9 mouse cellular contexts compared by ENCODE assay signal in the genomic region with DNA sequence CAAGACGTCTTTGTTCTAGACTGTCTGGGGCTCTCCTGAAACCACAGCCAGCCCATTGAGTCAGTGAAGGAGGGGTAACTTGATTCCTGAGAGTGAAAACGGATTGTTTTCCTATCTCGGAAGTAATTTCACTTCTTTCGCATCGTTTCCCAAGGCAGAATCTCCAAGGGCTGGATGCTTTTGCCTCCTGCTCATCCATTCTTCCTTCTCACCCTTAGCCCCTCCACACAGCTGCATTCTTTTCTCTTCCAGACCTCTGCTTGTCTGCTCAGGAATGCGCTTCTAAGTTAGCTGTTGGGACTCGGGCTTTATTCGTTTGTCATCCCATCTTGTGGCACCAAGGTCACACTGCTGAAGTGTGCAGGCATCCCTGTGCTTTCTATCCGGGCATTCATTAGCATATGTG. TPM values are rescaled to one million over a fixed set of nuclear protein-coding genes. Genes with fewer than 3 reads are reported as not detected.
DNase-seq lines count a peak whose midpoint lies in the region; ATAC-seq lines count a peak whose summit lies in the region.
"Had no signal": no experiment of that assay in that cellular context is flagged by ENCODE, and none has a peak within 500 bp of the region (broad histone marks: within the 10 kb centered on the region; RNA-seq: fewer than 3 reads in every experiment).

No protein-coding gene starts in this region.

- no peak overlapping the region; the same call in 1 of the 2 replicates for H3K4me2 ChIP-seq in heart, embryonic 14.5 days (ENCODE audit: low read length)
- H3K4me2 ChIP-seq in forebrain, embryonic 15.5 days (replicated peaks), result no peak overlapping the region
- no peak overlapping the region for H3K4me2 ChIP-seq in midbrain, embryonic 14.5 days (ENCODE audit: low read length)
- H3K4me2 ChIP-seq: liver, embryonic 15.5 days had no signal

- no peaks in the 10 kb centered on the region for H3K27me3 ChIP-seq in heart, embryonic 14.5 days (ENCODE audit: control insufficient read depth, insufficient read depth, low read length)
- H3K27me3 ChIP-seq in forebrain, embryonic 15.5 days, result no peaks in the 10 kb centered on the region
- H3K27me3 ChIP-seq in midbrain, embryonic 14.5 days (ENCODE audit: control insufficient read depth, insufficient read depth, low read length), result no peaks in the 10 kb centered on the region

- H3K4me3 ChIP-seq in heart, embryonic 14.5 days (ENCODE audit: control insufficient read depth in 1 of 2, insufficient read depth in 1 of 2, low read depth in 1 of 2, low read length in 2 of 2), result no peak overlapping the region
- H3K4me3 ChIP-seq in forebrain, embryonic 15.5 days, result no peak overlapping the region
- H3K4me3 ChIP-seq in midbrain, embryonic 14.5 days (replicated peaks; ENCODE audit: low read depth, low read length), result no peak overlapping the region
- H3K4me3 ChIP-seq: liver, embryonic 15.5 days had no signal

- peak overlapping the region; percentile 68 to 79; a peak in 3 of 4 replicates for H3K27ac ChIP-seq in heart, embryonic 14.5 days (replicated peaks in 1 of 2; ENCODE audit: control insufficient read depth in 1 of 2, insufficient read depth in 1 of 2, low read depth in 2 of 2, low read length in 2 of 2)
- peak overlapping the region; percentile 68 for H3K27ac ChIP-seq in forebrain, embryonic 15.5 days (replicated peaks)
- H3K27ac ChIP-seq in midbrain, embryonic 14.5 days (replicated peaks; ENCODE audit: low read depth, low read length), result peak overlapping the region; percentile 66; the same call in 1 of the 2 replicates
- H3K27ac ChIP-seq: liver, embryonic 15.5 days had no signal

- H3K9me3 ChIP-seq in heart, embryonic 14.5 days (ENCODE audit: control insufficient read depth, low read length), result no peaks in the 10 kb centered on the region
- H3K9me3 ChIP-seq in forebrain, embryonic 15.5 days, result no peaks in the 10 kb centered on the region
- H3K9me3 ChIP-seq in midbrain, embryonic 14.5 days (ENCODE audit: control insufficient read depth, low read length), result no peaks in the 10 kb centered on the region
- H3K9me3 ChIP-seq: liver, embryonic 15.5 days had no signal

- no peaks in the 10 kb centered on the region for H3K36me3 ChIP-seq in heart, embryonic 14.5 days (ENCODE audit: control insufficient read depth, insufficient read depth, low read length)
- H3K36me3 ChIP-seq in forebrain, embryonic 15.5 days, result no peaks in the 10 kb centered on the region
- H3K36me3 ChIP-seq in midbrain, embryonic 14.5 days (ENCODE audit: control insufficient read depth, insufficient read depth, low read length), result no peaks in the 10 kb centered on the region
- H3K36me3 ChIP-seq: liver, embryonic 15.5 days had no signal

- H3K4me1 ChIP-seq in heart, embryonic 14.5 days (ENCODE audit: control insufficient read depth in 2 of 2, insufficient read depth in 2 of 2, low read length in 2 of 2), result peaks cover 45 to 63% of the 10 kb centered on the region in 2 experiments
- peaks cover 46% of the 10 kb centered on the region for H3K4me1 ChIP-seq in forebrain, embryonic 15.5 days
- peaks cover 24% of the 10 kb centered on the region for H3K4me1 ChIP-seq in midbrain, embryonic 14.5 days (ENCODE audit: control insufficient read depth, insufficient read depth, low read length)

- no peak for ATAC-seq in heart, embryonic 14.5 days (ENCODE audit: insufficient number of reproducible peaks, insufficient read depth, low FRiP score, low read depth)
- ATAC-seq in forebrain, embryonic 15.5 days (replicated peaks), result 0 out of 2 replicates have a peak, but pooled peaks have one; percentile 46
- ATAC-seq in midbrain, embryonic 14.5 days (ENCODE audit: low FRiP score, low TSS enrichment), result no peak
- ATAC-seq in erythroid progenitor cell, adult 5-6 weeks (replicated peaks; ENCODE audit: low FRiP score, poor library complexity, severe bottlenecking), result no peak

- 23% methylated on average over 9 of the region's 9 CpGs for WGBS in heart, embryonic 14.5 days
- WGBS in forebrain, embryonic 15.5 days, result 11% methylated on average over 9 of the region's 9 CpGs
- 3% methylated on average over 9 of the region's 9 CpGs for WGBS in midbrain, embryonic 14.5 days

- DNase-seq in heart, postnatal 14 days, result no peak
- peak; percentile 78 for DNase-seq in Muller cell, postnatal 12 days (ENCODE audit: inconsistent ontology term)
- no peak for DNase-seq in midbrain, embryonic 14.5 days
- DNase-seq in cerebellum, postnatal 14 days, result no peak
- DNase-seq in left cerebral cortex, postnatal 25 days (ENCODE audit: low spot score in 2 of 2), result no peak

- intact Hi-C loops in heart, postnatal 14 days (cut with DNase I), result no loop called here
- intact Hi-C loops in left cerebral cortex, postnatal 25 days (cut with DNase I), result no loop called here

- H3K9ac ChIP-seq in heart, embryonic 14.5 days (ENCODE audit: low read length), result peak overlapping the region; percentile 38; the same call in 1 of the 2 replicates
- H3K9ac ChIP-seq in forebrain, embryonic 15.5 days (replicated peaks), result no peak overlapping the region
- H3K9ac ChIP-seq in midbrain, embryonic 14.5 days (replicated peaks; ENCODE audit: low read length), result no peak overlapping the region
- H3K9ac ChIP-seq: liver, embryonic 15.5 days had no signal

RNA-seq across cellular contexts. Expression of a gene that starts 46.7 kb away (rescaled TPM):
- polyA plus RNA-seq in heart, embryonic 14.5 days (2014; fragmentation: Nextera tagmentation; extraction: Ambion mirVana), result 8.3 and 10.4 TPM in 2 replicates
- total RNA-seq in heart, postnatal 14 days (2021), result 10 to 100 TPM; 13.6 to 15.4 TPM
- 19.8 and 21.5 TPM in 2 replicates for polyA plus RNA-seq in forebrain, embryonic 15.5 days (2015; fragmentation: Nextera tagmentation; extraction: Ambion mirVana)
- 13.4 TPM in 2 replicates for polyA plus RNA-seq in midbrain, embryonic 14.5 days (2014; fragmentation: Nextera tagmentation; extraction: Ambion mirVana)
- total RNA-seq in erythroid progenitor cell, adult 5-6 weeks (2015; ENCODE audit: low replicate concordance), result 13.7 and 15.9 TPM in 2 replicates
- total RNA-seq in erythroid progenitor cell, adult 5-6 weeks (2017; ENCODE audit: low replicate concordance), result 11.3 and 13.9 TPM in 2 replicates
- 10 to 100 TPM; 45.6 to 62.4 TPM for total RNA-seq in left cerebral cortex, postnatal 25 days (2021)
